Mouse (Mus musculus) heart, adult 2 months (tissue): ENCODE measurements at regions not wholly inside any gene's neighbourhood (a gene's known extent, or its start where the extent isn't known, plus 50 kb on each side); places are given as distances from the start of the nearest gene placed in this dataset.

Experiments used
- DNase-seq, 2 experiments: peaks; one replicate each; pipeline ENCODE4 v3.0.0; 2021
- H3K27ac ChIP-seq: fragments of 200-600 bp; 2 replicates; pipeline ENCODE4 v1.8.1; 2022
- H3K27me3 ChIP-seq: fragments of 200-500 bp; 2 replicates; pipeline ENCODE4 v1.6.1; 2012; ENCODE audit warnings: mild to moderate bottlenecking, low read length, inconsistent platforms, mixed read lengths; ENCODE audit not compliant: control insufficient read depth, insufficient read depth
- H3K36me3 ChIP-seq: fragments of 200-500 bp; 2 replicates; pipeline ENCODE4 v1.6.1; 2012; ENCODE audit warnings: low read length, inconsistent platforms; ENCODE audit not compliant: control insufficient read depth, insufficient read depth
- H3K4me1 ChIP-seq: fragments of 200-500 bp; 2 replicates; pipeline ENCODE4 v1.6.1; 2011; ENCODE audit warnings: low read length; ENCODE audit not compliant: control insufficient read depth, insufficient read depth
- H3K4me3 ChIP-seq: fragments of 200-600 bp; 2 replicates; pipeline ENCODE4 v1.8.1; 2022
- H3K79me2 ChIP-seq: fragments of 200-500 bp; replicated peaks from 2 replicates; pipeline ENCODE4 v1.6.1; 2012; ENCODE audit warnings: mild to moderate bottlenecking, inconsistent platforms, low read length, moderate library complexity, mixed read lengths; ENCODE audit not compliant: control insufficient read depth, insufficient read depth
- H3K9ac ChIP-seq: fragments of 200-500 bp; 2 replicates; pipeline ENCODE4 v1.6.1; 2012; ENCODE audit warnings: low read depth, mild to moderate bottlenecking, control low read depth, inconsistent platforms, low read length, mixed read lengths
- CTCF ChIP-seq: fragments of 200-600 bp; IDR thresholded peaks from 2 replicates; pipeline ENCODE4 v1.8.1; 2022; ENCODE audit warnings: antibody characterized with exemption, mild to moderate bottlenecking, moderate library complexity
- EP300 ChIP-seq: fragments of 200-500 bp; IDR thresholded peaks from 2 replicates; pipeline ENCODE4 v1.6.1; 2011; ENCODE audit warnings: low read depth, low read length, control low read depth; ENCODE audit not compliant: insufficient read depth
- POLR2A ChIP-seq: fragments of 200-500 bp; IDR thresholded peaks from 2 replicates; pipeline ENCODE4 v1.6.1; 2011; ENCODE audit warnings: mild to moderate bottlenecking, low read depth, low read length, control low read depth; ENCODE audit not compliant: insufficient read depth
- whole genome bisulfite sequencing: fragments of 180-500 bp; shearing (Covaris S2); methylation state at CpG from one replicate; pipeline ENCODE4 v1.1.7; 2018; 5-methylcytosine and 5-hydroxymethylcytosine counted together
- intact Hi-C: fragments of 180-260 bp; cut with DNase I; formaldehyde crosslinking; loops from one replicate; pipeline ENCODE4 v1.15.1; 2025

- Histone ChIP-seq H3K27ac (no peak overlapping the region), H3K4me3 (no peak overlapping the region), H3K79me2 (no peaks in the 10 kb centered on the region), H3K9ac (no peak overlapping the region), H3K36me3 (no peaks in the 10 kb centered on the region), H3K4me1 (peaks cover 4% of the 10 kb centered on the region), H3K27me3 (no peaks in the 10 kb centered on the region)
- WGBS, result 15% methylated on average over 3 of the region's 3 CpGs
- peak; percentile 49 to 62 for DNase-seq
- TF ChIP-seq EP300 (0 out of 2 replicates have a peak, but pooled peaks have one; percentile 25), POLR2A (no peak)
- intact Hi-C loops, result no loop called here
Observed at GRCm38 (mm10) chr1:105179371-105179823, 177.1 kb downstream of the Rnf152 start.

- Histone ChIP-seq H3K79me2 (no peaks in the 10 kb centered on the region), H3K36me3 (no peaks in the 10 kb centered on the region), H3K9ac (no peak overlapping the region), H3K27ac (no peak overlapping the region), H3K4me1 (peaks cover 4% of the 10 kb centered on the region), H3K4me3 (no peak overlapping the region), H3K27me3 (no peaks in the 10 kb centered on the region)
- DNase-seq, result no peak
- no peak for TF ChIP-seq CTCF
- TF ChIP-seq POLR2A, result no peak
- no peak for TF ChIP-seq EP300
- WGBS, result 64% methylated on average over 6 of the region's 6 CpGs
- intact Hi-C loops, result no loop called here
Observed at GRCm38 (mm10) chr1:105178773-105179172, 177.7 kb downstream of the Rnf152 start.

GRCm38 (mm10) chr1:105177938-105178337 lies 178.6 kb downstream of the Rnf152 start:
- no peaks in the 10 kb centered on the region for H3K79me2 ChIP-seq
- H3K36me3 ChIP-seq, result no peaks in the 10 kb centered on the region
- peaks cover 4% of the 10 kb centered on the region for H3K4me1 ChIP-seq
- no peak for TF ChIP-seq CTCF
- TF ChIP-seq EP300, result no peak
- no peak for DNase-seq
- 80% methylated on average over 2 of the region's 2 CpGs for WGBS
- intact Hi-C loops, result no loop called here
- H3K4me3 ChIP-seq, result no peak overlapping the region
- H3K9ac ChIP-seq, result no peak overlapping the region
- no peak overlapping the region for H3K27ac ChIP-seq
- H3K27me3 ChIP-seq, result no peaks in the 10 kb centered on the region

GRCm38 (mm10) chr1:105177015-105177762 lies 179.3 kb downstream of the Rnf152 start:
- intact Hi-C loops, result no loop called here

GRCm38 (mm10) chr1:105170979-105171378 lies 185.5 kb downstream of the Rnf152 start:
- no peak overlapping the region for H3K9ac ChIP-seq
- no peak overlapping the region for H3K4me3 ChIP-seq
- WGBS, result 69% methylated on average over 1 of the region's 1 CpGs
- TF ChIP-seq POLR2A, result no peak
- no peak for TF ChIP-seq EP300
- no peak for TF ChIP-seq CTCF
- peaks cover 5% of the 10 kb centered on the region for H3K4me1 ChIP-seq
- H3K27ac ChIP-seq, result no peak overlapping the region
- no peaks in the 10 kb centered on the region for H3K36me3 ChIP-seq
- DNase-seq, result no peak
- H3K79me2 ChIP-seq, result no peaks in the 10 kb centered on the region
- no peaks in the 10 kb centered on the region for H3K27me3 ChIP-seq
- intact Hi-C loops, result no loop called here

More at GRCm38 (mm10) chr1:105177015-105177762, 179.3 kb downstream of the Rnf152 start:
- no peaks in the 10 kb centered on the region for H3K79me2 ChIP-seq
- H3K27me3 ChIP-seq, result no peaks in the 10 kb centered on the region
- H3K4me1 ChIP-seq, result peaks cover 4% of the 10 kb centered on the region
- TF ChIP-seq EP300 (no peak), CTCF (no peak), POLR2A (no peak)
- no peak overlapping the region; the same call in 1 of the 2 replicates for H3K27ac ChIP-seq
- no peak overlapping the region for H3K4me3 ChIP-seq
- no peak for DNase-seq
- no peak overlapping the region for H3K9ac ChIP-seq
- WGBS, result 83% methylated on average over 10 of the region's 10 CpGs
- H3K36me3 ChIP-seq, result no peaks in the 10 kb centered on the region

GRCm38 (mm10) chr1:105170114-105170506 lies 186.4 kb downstream of the Rnf152 start:
- 87% methylated on average over 4 of the region's 4 CpGs for WGBS
- H3K9ac ChIP-seq, result no peak overlapping the region
- H3K27me3 ChIP-seq, result no peaks in the 10 kb centered on the region
- peaks cover 5% of the 10 kb centered on the region for H3K4me1 ChIP-seq
- TF ChIP-seq CTCF (no peak), EP300 (no peak), POLR2A (no peak)
- no peaks in the 10 kb centered on the region for H3K36me3 ChIP-seq
- intact Hi-C loops, result no loop called here
- no peaks in the 10 kb centered on the region for H3K79me2 ChIP-seq
- DNase-seq, result no peak
- H3K27ac ChIP-seq, result no peak overlapping the region
- H3K4me3 ChIP-seq, result no peak overlapping the region
